Mouse (Mus musculus) kidney, adult 2 months (tissue): ENCODE measurements around the gene Malrd1.

Experiments
- CTCF ChIP-seq: fragments of 200-500 bp; conservative IDR thresholded peaks from 2 replicates; pipeline ENCODE4 v1.5.1; 2011; ENCODE audit warnings: low read depth, mild to moderate bottlenecking, control low read depth, low read length, moderate library complexity, mixed read lengths; ENCODE audit not compliant: insufficient read depth, insufficient read length
- POLR2A ChIP-seq: fragments of 200-500 bp; IDR thresholded peaks from one replicate; pipeline ENCODE4 v1.6.1; 2011; ENCODE audit warnings: low read depth, low read length, control low read depth

GRCm38 (mm10) chr2:16243097-16243496 lies 716.8 kb downstream of the Malrd1 start:
- no peak for TF ChIP-seq POLR2A
- TF ChIP-seq CTCF: no peak
